Mouse (Mus musculus) thymus, adult 2 months (tissue): ENCODE results near the gene 4931428F04Rik. TPM values are rescaled to one million over a fixed set of nuclear protein-coding genes. Genes with fewer than 3 reads are reported as not detected.

Experiments
- DNase-seq: peaks from one replicate; pipeline ENCODE4 v3.0.0; 2021
- H3K27ac ChIP-seq: fragments of 200-500 bp; 2 replicates; pipeline ENCODE4 v1.5.1; 2012; ENCODE audit warnings: low read length, control low read depth; ENCODE audit not compliant: control insufficient read depth, insufficient read depth
- H3K27me3 ChIP-seq: fragments of 200-500 bp; 2 replicates; pipeline ENCODE4 v1.6.1; 2012; ENCODE audit warnings: mild to moderate bottlenecking, low read length, moderate library complexity, mixed read lengths; ENCODE audit not compliant: control insufficient read depth, insufficient read depth
- H3K36me3 ChIP-seq: fragments of 200-500 bp; 2 replicates; pipeline ENCODE4 v1.6.1; 2012; ENCODE audit warnings: mild to moderate bottlenecking, low read length, moderate library complexity; ENCODE audit not compliant: control insufficient read depth, insufficient read depth
- H3K4me1 ChIP-seq: fragments of 200-500 bp; replicated peaks from 2 replicates; pipeline ENCODE4 v1.6.1; 2012; ENCODE audit warnings: low read length; ENCODE audit not compliant: control insufficient read depth, insufficient read depth
- H3K4me3 ChIP-seq: fragments of 200-500 bp; 2 replicates; pipeline ENCODE4 v1.5.1; 2012; ENCODE audit warnings: mild to moderate bottlenecking, low read length, control low read depth, moderate library complexity; ENCODE audit not compliant: control insufficient read depth, insufficient read depth
- CTCF ChIP-seq: fragments of 200-500 bp; IDR thresholded peaks from 2 replicates; pipeline ENCODE4 v1.5.1; 2012; ENCODE audit warnings: mild to moderate bottlenecking, control low read depth, low read length, moderate library complexity, borderline replicate concordance; ENCODE audit not compliant: control insufficient read depth, poor library complexity, insufficient read depth; ENCODE audit errors: extremely low read depth
- POLR2A ChIP-seq: fragments of 200-500 bp; IDR thresholded peaks from 2 replicates; pipeline ENCODE4 v1.6.1; 2012; ENCODE audit warnings: mild to moderate bottlenecking, low read length, control low read depth, moderate library complexity; ENCODE audit not compliant: control insufficient read depth, poor library complexity, insufficient read depth; ENCODE audit errors: extremely low read depth
- WGBS: fragments of 180-500 bp; shearing (Covaris S2); methylation state at CpG from one replicate; pipeline ENCODE4 v1.1.7; 2018; 5-methylcytosine and 5-hydroxymethylcytosine counted together
- polyA plus RNA-seq: library from polyadenylated mRNA; depleted of rRNA; stranded (reverse); fragments of >200 nt; gene quantifications from 2 replicates; pipeline ENCODE4 v1.2.3, GENCODE M21; 2012

Gene 4931428F04Rik
- polyA plus RNA-seq, 1 experiment: 13.6 TPM

GRCm38 (mm10) chr8:105288958-105289732, 519 bp downstream of the 4931428F04Rik start:
- TF ChIP-seq CTCF: 0 out of 2 replicates have a peak, but pooled peaks have one; percentile 28
- TF ChIP-seq POLR2A: peak; percentile 43; the same call in 1 of the 2 replicates
- Histone ChIP-seq H3K27ac (peak overlapping the region; percentile 52; the same call in 1 of the 2 replicates), H3K27me3 (no peaks in the 10 kb centered on the region), H3K4me1 (peaks cover 17% of the 10 kb centered on the region), H3K36me3 (no peaks in the 10 kb centered on the region), H3K4me3 (peak overlapping the region; percentile 77)
- peak; percentile 97 for DNase-seq
- WGBS: under 1% methylated on average over 53 of the region's 53 CpGs

GRCm38 (mm10) chr8:105288231-105288630, 1.4 kb downstream of the 4931428F04Rik start:
- DNase-seq: no peak
- Histone ChIP-seq H3K4me1 (peaks cover 17% of the 10 kb centered on the region), H3K4me3 (no peak overlapping the region), H3K27me3 (no peaks in the 10 kb centered on the region), H3K36me3 (no peaks in the 10 kb centered on the region), H3K27ac (no peak overlapping the region)
- 98% methylated on average over 5 of the region's 5 CpGs for WGBS
- TF ChIP-seq POLR2A (no peak), CTCF (no peak)

GRCm38 (mm10) chr8:105286907-105287306, 2.8 kb downstream of the 4931428F04Rik start:
- WGBS: 89% methylated on average over 4 of the region's 4 CpGs
- TF ChIP-seq POLR2A (no peak), CTCF (no peak)
- Histone ChIP-seq H3K4me1 (peaks cover 20% of the 10 kb centered on the region), H3K27me3 (no peaks in the 10 kb centered on the region), H3K36me3 (no peaks in the 10 kb centered on the region), H3K4me3 (no peak overlapping the region), H3K27ac (no peak overlapping the region)
- no peak for DNase-seq

GRCm38 (mm10) chr8:105285514-105285913, 4.2 kb downstream of the 4931428F04Rik start:
- Histone ChIP-seq H3K27ac (no peak overlapping the region), H3K4me1 (peaks cover 17% of the 10 kb centered on the region), H3K27me3 (no peaks in the 10 kb centered on the region), H3K36me3 (no peaks in the 10 kb centered on the region), H3K4me3 (no peak overlapping the region)
- no peak for DNase-seq
- WGBS: 94% methylated on average over 12 of the region's 12 CpGs
- no peak for TF ChIP-seq POLR2A
- TF ChIP-seq CTCF: no peak

- WGBS: 70% methylated on average over 23 of the region's 23 CpGs
- Histone ChIP-seq H3K27me3 (no peaks in the 10 kb centered on the region; the same call in 1 of the 2 replicates), H3K27ac (no peak overlapping the region), H3K4me3 (no peak overlapping the region), H3K36me3 (no peaks in the 10 kb centered on the region), H3K4me1 (peaks cover 12% of the 10 kb centered on the region)
- TF ChIP-seq POLR2A (no peak), CTCF (peak; percentile 79)
- DNase-seq: no peak
Observed at GRCm38 (mm10) chr8:105283074-105283473, 6.6 kb downstream of the 4931428F04Rik start.

GRCm38 (mm10) chr8:105282239-105282638, 7.4 kb downstream of the 4931428F04Rik start:
- WGBS: 91% methylated on average over 4 of the region's 4 CpGs
- DNase-seq: no peak
- no peak overlapping the region for H3K27ac ChIP-seq
- TF ChIP-seq POLR2A (no peak), CTCF (no peak)
- H3K27me3 ChIP-seq: no peaks in the 10 kb centered on the region; the same call in 1 of the 2 replicates
- H3K4me3 ChIP-seq: no peak overlapping the region
- H3K36me3 ChIP-seq: no peaks in the 10 kb centered on the region
- H3K4me1 ChIP-seq: peaks cover 12% of the 10 kb centered on the region

GRCm38 (mm10) chr8:105281821-105282220, 7.8 kb downstream of the 4931428F04Rik start:
- no peak for DNase-seq
- Histone ChIP-seq H3K36me3 (no peaks in the 10 kb centered on the region), H3K27ac (no peak overlapping the region), H3K4me1 (peaks cover 12% of the 10 kb centered on the region), H3K27me3 (no peaks in the 10 kb centered on the region; the same call in 1 of the 2 replicates), H3K4me3 (no peak overlapping the region)
- TF ChIP-seq CTCF (no peak), POLR2A (no peak)
- 98% methylated on average over 12 of the region's 12 CpGs for WGBS
